Mouse (Mus musculus): ENCODE measurements at regions not wholly inside any gene's neighbourhood (a gene's known extent, or its start where the extent isn't known, plus 50 kb on each side); places are given as distances from the start of the nearest gene placed in this dataset.
A peak's percentile ranks its signal among the peaks of the same experiment; 100 is the strongest.
"Not testable (repeated sequence)": the region's sequence is repeated elsewhere in the genome, so short reads cannot be mapped to it uniquely, and the experiment has no call there.

GRCm38 (mm10) chr7:70300516-70300915 is 66.0 kb downstream of the Nr2f2 start:
- no peak for DNase-seq (ENCODE audit: low spot score)

- no peak for DNase-seq (ENCODE audit: low spot score)
These were observed 75.1 kb downstream of the Nr2f2 start for GRCm38 (mm10) chr7:70291431-70291830.

GRCm38 (mm10) chr7:70290733-70291320 is 75.7 kb downstream of the Nr2f2 start:
- DNase-seq (ENCODE audit: low spot score), result no peak

GRCm38 (mm10) chr7:70290277-70290676 is 76.3 kb downstream of the Nr2f2 start:
- no peak for DNase-seq (ENCODE audit: low spot score)

- no peak for DNase-seq (ENCODE audit: low spot score)
These were observed 77.9 kb downstream of the Nr2f2 start for GRCm38 (mm10) chr7:70288621-70289020.

- DNase-seq (ENCODE audit: low spot score), result no peak
These were observed 78.6 kb downstream of the Nr2f2 start for GRCm38 (mm10) chr7:70287891-70288421.

GRCm38 (mm10) chr7:70286836-70287355 is 79.6 kb downstream of the Nr2f2 start:
- no peak for DNase-seq (ENCODE audit: low spot score)

GRCm38 (mm10) chr7:70285344-70285743 is 81.2 kb downstream of the Nr2f2 start:
- no peak for DNase-seq (ENCODE audit: low spot score)

- no peak for DNase-seq (ENCODE audit: low spot score)
These were observed 82.7 kb downstream of the Nr2f2 start for GRCm38 (mm10) chr7:70283836-70284235.

- DNase-seq (ENCODE audit: low spot score), result no peak
These were observed 83.4 kb downstream of the Nr2f2 start for GRCm38 (mm10) chr7:70283166-70283565.

GRCm38 (mm10) chr7:70281891-70282515 is 84.5 kb downstream of the Nr2f2 start:
- DNase-seq (ENCODE audit: low spot score), result no peak

- DNase-seq (ENCODE audit: low spot score), result no peak
These were observed 85.2 kb downstream of the Nr2f2 start for GRCm38 (mm10) chr7:70281381-70281750.

GRCm38 (mm10) chr7:70280643-70281380 is 85.7 kb downstream of the Nr2f2 start:
- no peak for DNase-seq (ENCODE audit: low spot score)

- no peak for DNase-seq (ENCODE audit: low spot score)
These were observed 86.5 kb downstream of the Nr2f2 start for GRCm38 (mm10) chr7:70279927-70280642.

GRCm38 (mm10) chr7:70279101-70279500 is 87.4 kb downstream of the Nr2f2 start:
- DNase-seq (ENCODE audit: low spot score), result no peak

GRCm38 (mm10) chr7:70276078-70276477 is 90.5 kb downstream of the Nr2f2 start:
- no peak for DNase-seq (ENCODE audit: low spot score)

- no peak for DNase-seq (ENCODE audit: low spot score)
These were observed 92.2 kb downstream of the Nr2f2 start for GRCm38 (mm10) chr7:70274312-70274711.

- peak; percentile 11 for DNase-seq (ENCODE audit: low spot score)
These were observed 99.5 kb downstream of the Nr2f2 start for GRCm38 (mm10) chr7:70267075-70267474.

GRCm38 (mm10) chr7:70256806-70257205 is 109.7 kb downstream of the Nr2f2 start:
- no peak for DNase-seq (ENCODE audit: low spot score)

- no peak for DNase-seq (ENCODE audit: low spot score)
These were observed 111.5 kb downstream of the Nr2f2 start for GRCm38 (mm10) chr7:70255072-70255471.

GRCm38 (mm10) chr7:70253275-70253674 is 113.3 kb downstream of the Nr2f2 start:
- no peak for DNase-seq (ENCODE audit: low spot score)

GRCm38 (mm10) chr7:70239059-70239458 is 127.5 kb downstream of the Nr2f2 start:
- not testable (repeated sequence) for DNase-seq (ENCODE audit: low spot score)

Measured in layer of hippocampus, adult 11-12 months (tissue).